Mouse (Mus musculus): ENCODE measurements at regions not wholly inside any gene's neighbourhood (a gene's known extent, or its start where the extent isn't known, plus 50 kb on each side); places are given as distances from the start of the nearest gene placed in this dataset.

DNA sequence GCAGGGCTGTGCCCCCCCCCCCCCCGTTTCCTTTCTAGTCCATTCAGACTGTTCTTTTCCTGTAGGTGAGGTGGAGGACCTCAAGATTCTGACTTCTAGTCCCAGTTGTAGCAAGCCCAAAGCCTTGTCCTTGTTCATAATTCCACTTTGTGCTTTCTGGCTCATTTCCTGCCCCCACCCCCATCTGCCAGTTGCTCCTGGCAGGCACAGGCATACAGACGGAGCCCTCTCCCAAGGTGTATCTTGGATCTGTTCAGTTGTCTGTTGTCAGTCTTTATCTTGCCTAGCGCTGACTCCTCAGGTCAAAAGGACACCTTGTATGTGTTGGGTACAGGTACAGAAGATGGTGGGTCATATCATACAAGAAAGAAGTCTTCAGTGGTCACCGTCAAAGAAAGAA is 81.9 kb downstream of the Fam43a start:
- H3K4me1 ChIP-seq (ENCODE audit: control insufficient read depth, insufficient read depth, low read length): peaks cover under 1% of the 10 kb centered on the region
- TF ChIP-seq POLR2A (IDR thresholded peaks at IDR 0.05; ENCODE audit: borderline replicate concordance, low read depth, low read length): no peak
- TF ChIP-seq CTCF (IDR thresholded peaks at IDR 0.05; ENCODE audit: low read depth, low read length): no peak
- no peak overlapping the region for H3K4me3 ChIP-seq (ENCODE audit: insufficient read depth, low read length)
- H3K27ac ChIP-seq (ENCODE audit: insufficient read depth, low read depth, low read length): no peak overlapping the region

DNA sequence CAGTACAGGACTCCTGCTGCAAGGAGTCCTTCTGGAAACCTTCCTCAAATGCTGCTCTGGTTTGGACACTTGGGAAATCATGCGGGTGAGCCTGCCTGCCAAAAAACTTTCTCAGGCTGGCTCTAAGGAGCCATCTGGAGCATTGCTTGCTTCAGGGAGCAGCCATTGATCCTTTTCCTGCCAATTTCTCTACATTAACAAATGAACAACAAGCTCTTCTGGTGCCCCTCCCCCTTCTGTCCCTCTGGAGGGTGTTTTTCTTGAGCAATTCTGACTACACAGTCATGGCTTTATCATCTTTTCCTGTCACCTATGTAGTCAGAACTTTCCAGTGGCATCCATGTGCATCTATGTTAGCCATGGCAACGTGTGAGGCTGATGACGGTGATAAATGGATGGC is 84.5 kb downstream of the Fam43a start:
- no peak overlapping the region for H3K4me3 ChIP-seq (ENCODE audit: insufficient read depth, low read length)
- TF ChIP-seq CTCF (IDR thresholded peaks at IDR 0.05; ENCODE audit: low read depth, low read length) (no peak), POLR2A (IDR thresholded peaks at IDR 0.05; ENCODE audit: borderline replicate concordance, low read depth, low read length) (no peak)
- no peaks in the 10 kb centered on the region for H3K4me1 ChIP-seq (ENCODE audit: control insufficient read depth, insufficient read depth, low read length)
- no peak overlapping the region for H3K27ac ChIP-seq (ENCODE audit: insufficient read depth, low read depth, low read length)

DNA sequence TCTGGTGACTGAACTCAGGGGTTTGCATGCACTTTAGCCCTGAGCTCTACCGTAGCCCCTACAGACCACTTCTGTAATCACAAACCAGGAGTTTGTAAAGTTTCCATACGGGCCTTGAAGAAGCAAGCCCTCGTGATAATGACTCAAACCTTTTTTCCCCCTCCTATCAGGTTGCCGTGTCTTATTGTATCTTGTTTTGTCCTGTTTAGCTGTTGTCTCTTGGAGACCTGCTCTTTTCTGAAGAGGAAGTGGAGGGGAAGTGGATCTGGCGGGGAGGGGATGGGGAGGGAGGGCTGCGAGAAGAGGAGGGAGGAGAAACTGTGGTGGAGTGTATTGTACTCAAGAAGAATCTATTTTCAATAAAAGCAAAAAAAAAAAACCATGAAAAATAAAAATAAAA is 87.0 kb downstream of the Fam43a start:
- Histone ChIP-seq H3K4me1 (ENCODE audit: control insufficient read depth, insufficient read depth, low read length) (no peaks in the 10 kb centered on the region), H3K27ac (ENCODE audit: insufficient read depth, low read depth, low read length) (no peak overlapping the region), H3K4me3 (ENCODE audit: insufficient read depth, low read length) (no peak overlapping the region)

DNA sequence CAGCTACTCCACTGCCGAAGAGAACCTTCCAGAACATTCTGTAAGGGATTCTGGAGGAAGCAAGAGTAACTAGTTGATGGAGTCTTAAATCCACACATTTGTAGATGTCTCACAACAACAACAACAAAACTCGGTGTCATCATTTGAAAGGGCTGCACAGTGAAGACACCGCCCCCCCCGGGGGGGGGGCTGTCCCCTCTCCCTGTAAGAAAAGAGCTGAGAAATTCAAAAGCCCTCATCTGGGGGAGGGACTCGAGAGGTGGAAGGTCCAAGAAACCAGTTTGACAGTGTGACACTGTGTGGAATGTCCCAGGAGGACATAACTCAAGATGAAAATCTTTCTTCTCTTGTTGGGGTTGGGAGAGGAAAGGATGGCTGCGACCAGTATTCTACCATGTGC is 87.7 kb downstream of the Fam43a start:
- Histone ChIP-seq H3K4me1 (ENCODE audit: control insufficient read depth, insufficient read depth, low read length) (no peaks in the 10 kb centered on the region), H3K4me3 (ENCODE audit: insufficient read depth, low read length) (no peak overlapping the region), H3K27ac (ENCODE audit: insufficient read depth, low read depth, low read length) (no peak overlapping the region)
- no peak for TF ChIP-seq POLR2A (IDR thresholded peaks at IDR 0.05; ENCODE audit: borderline replicate concordance, low read depth, low read length)
- no peak for TF ChIP-seq CTCF (IDR thresholded peaks at IDR 0.05; ENCODE audit: low read depth, low read length)

More for the DNA sequence above, 87.0 kb downstream of the Fam43a start:
- TF ChIP-seq POLR2A (IDR thresholded peaks at IDR 0.05; ENCODE audit: borderline replicate concordance, low read depth, low read length) (no peak), CTCF (IDR thresholded peaks at IDR 0.05; ENCODE audit: low read depth, low read length) (no peak)

DNA sequence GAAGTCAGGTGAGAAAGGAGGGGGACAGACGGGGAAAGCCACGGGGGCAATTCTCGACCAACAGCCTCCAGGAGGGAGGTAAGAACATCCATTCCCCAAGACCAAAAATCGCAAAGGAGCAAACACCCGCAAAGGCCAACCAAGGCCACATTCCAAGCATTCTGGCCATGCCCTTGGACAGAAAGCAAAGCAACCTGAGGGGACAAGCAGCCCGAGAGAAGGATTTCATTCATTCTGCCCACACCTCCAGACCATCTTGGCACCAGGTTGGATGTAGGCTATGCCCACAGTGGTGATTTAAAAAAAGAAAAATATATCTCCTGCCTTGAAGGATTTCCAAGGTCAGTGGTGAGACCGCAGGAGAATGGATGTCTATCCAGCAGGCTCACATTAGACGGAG is 88.2 kb downstream of the Fam43a start:
- no peak overlapping the region for H3K4me3 ChIP-seq (ENCODE audit: insufficient read depth, low read length)
- H3K27ac ChIP-seq (ENCODE audit: insufficient read depth, low read depth, low read length): no peak overlapping the region
- H3K4me1 ChIP-seq (ENCODE audit: control insufficient read depth, insufficient read depth, low read length): no peaks in the 10 kb centered on the region
- TF ChIP-seq CTCF (IDR thresholded peaks at IDR 0.05; ENCODE audit: low read depth, low read length) (no peak), POLR2A (IDR thresholded peaks at IDR 0.05; ENCODE audit: borderline replicate concordance, low read depth, low read length) (no peak)

DNA sequence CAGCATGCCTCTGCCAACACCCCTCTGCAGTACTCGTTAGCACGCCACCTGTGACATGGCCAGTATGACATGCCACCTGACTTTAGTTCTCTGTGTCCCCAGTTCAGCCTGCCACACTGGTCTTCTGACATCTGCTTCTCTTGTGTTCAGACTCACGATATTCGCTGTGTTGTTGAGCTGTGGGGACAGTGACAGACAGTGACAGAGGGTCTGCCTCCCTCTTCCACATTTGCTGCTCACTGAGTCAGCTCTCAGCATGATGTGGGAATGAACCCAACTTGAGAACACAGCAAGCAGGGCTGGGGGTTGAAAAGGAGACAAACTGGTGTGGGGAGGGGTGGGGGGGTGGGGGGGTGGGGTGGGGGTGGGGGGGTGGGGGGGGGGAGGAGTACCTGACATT is 91.0 kb downstream of the Fam43a start:
- Histone ChIP-seq H3K4me3 (ENCODE audit: insufficient read depth, low read length) (no peak overlapping the region), H3K27ac (ENCODE audit: insufficient read depth, low read depth, low read length) (no peak overlapping the region), H3K4me1 (ENCODE audit: control insufficient read depth, insufficient read depth, low read length) (no peaks in the 10 kb centered on the region)
- TF ChIP-seq POLR2A (IDR thresholded peaks at IDR 0.05; ENCODE audit: borderline replicate concordance, low read depth, low read length) (no peak), CTCF (IDR thresholded peaks at IDR 0.05; ENCODE audit: low read depth, low read length) (no peak)

DNA sequence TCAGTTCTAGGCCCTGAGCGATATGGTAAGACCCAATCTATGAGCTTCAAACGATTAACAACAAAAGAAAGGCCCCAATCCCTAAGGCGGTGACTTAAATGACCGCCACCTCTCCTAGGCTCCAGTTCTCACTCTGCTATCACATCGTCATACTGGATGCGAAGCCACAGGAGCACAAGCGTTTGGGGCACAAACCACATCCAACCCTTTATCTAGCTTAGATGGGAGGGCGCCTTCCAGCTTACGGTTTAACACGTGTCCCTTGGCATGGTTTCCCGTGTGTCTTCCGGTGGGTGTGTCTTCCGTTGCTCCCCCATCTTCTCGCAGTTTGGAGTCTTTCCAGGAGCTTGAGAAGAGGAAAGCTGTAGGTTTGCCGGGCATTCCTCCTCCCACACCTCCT is 92.4 kb downstream of the Fam43a start:
- Histone ChIP-seq H3K4me1 (ENCODE audit: control insufficient read depth, insufficient read depth, low read length) (no peaks in the 10 kb centered on the region), H3K4me3 (ENCODE audit: insufficient read depth, low read length) (no peak overlapping the region), H3K27ac (ENCODE audit: insufficient read depth, low read depth, low read length) (no peak overlapping the region)
- TF ChIP-seq CTCF (IDR thresholded peaks at IDR 0.05; ENCODE audit: low read depth, low read length) (no peak), POLR2A (IDR thresholded peaks at IDR 0.05; ENCODE audit: borderline replicate concordance, low read depth, low read length) (no peak)

DNA sequence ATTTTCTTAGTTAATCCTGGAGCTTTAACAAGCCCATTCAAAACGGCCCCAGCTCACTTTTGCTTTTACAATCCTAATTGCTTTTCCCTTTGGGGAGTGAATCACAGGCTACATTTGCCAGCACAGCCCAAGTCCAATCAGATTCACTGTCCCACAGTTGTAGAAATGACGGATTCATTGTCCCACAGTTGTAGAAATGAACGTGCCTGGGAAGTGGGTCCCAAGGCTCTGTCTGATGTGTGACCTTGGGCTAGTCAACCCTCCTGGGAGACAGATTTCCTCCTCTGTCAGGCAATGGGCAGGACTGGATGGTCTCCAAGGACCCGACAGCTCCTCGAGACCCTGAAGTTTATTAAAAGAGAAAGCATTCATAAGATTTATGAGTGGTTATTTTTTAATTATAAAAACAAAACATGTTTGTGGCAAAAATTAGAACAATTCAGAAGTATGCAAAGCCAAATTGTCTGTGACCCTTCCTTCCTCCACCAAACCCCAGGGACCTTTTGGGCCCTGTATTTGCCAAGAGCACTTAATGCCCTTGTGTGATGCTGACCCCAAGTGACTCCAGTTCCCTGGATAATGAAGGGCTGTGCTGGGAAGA is 93.1 kb downstream of the Fam43a start:
- no peaks in the 10 kb centered on the region for H3K4me1 ChIP-seq (ENCODE audit: control insufficient read depth, insufficient read depth, low read length)
- TF ChIP-seq POLR2A (IDR thresholded peaks at IDR 0.05; ENCODE audit: borderline replicate concordance, low read depth, low read length): no peak
- no peak for TF ChIP-seq CTCF (IDR thresholded peaks at IDR 0.05; ENCODE audit: low read depth, low read length)
- no peak overlapping the region for H3K4me3 ChIP-seq (ENCODE audit: insufficient read depth, low read length)
- no peak overlapping the region for H3K27ac ChIP-seq (ENCODE audit: insufficient read depth, low read depth, low read length)

DNA sequence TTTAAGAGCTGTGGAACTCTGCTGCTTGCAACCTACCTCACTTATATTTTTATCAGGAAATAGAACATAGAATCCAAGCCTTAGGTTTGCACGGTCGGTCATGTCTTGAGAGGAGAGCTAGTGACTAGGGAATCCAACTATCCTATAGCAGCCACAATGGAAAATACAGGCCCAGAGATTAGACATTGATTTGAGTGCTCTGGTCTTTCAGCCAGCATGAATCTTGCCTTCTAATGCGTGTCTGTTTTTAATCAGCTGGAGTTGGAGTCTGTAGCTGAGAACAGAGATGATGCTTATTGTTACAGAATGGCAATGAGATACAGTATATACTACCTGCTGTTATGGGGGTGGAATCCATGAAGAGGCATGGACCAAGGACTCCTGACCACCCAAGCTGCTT is 93.7 kb downstream of the Fam43a start:
- no peak for TF ChIP-seq CTCF (IDR thresholded peaks at IDR 0.05; ENCODE audit: low read depth, low read length)
- no peak for TF ChIP-seq POLR2A (IDR thresholded peaks at IDR 0.05; ENCODE audit: borderline replicate concordance, low read depth, low read length)
- Histone ChIP-seq H3K4me3 (ENCODE audit: insufficient read depth, low read length) (no peak overlapping the region), H3K27ac (ENCODE audit: insufficient read depth, low read depth, low read length) (no peak overlapping the region), H3K4me1 (ENCODE audit: control insufficient read depth, insufficient read depth, low read length) (no peaks in the 10 kb centered on the region)

DNA sequence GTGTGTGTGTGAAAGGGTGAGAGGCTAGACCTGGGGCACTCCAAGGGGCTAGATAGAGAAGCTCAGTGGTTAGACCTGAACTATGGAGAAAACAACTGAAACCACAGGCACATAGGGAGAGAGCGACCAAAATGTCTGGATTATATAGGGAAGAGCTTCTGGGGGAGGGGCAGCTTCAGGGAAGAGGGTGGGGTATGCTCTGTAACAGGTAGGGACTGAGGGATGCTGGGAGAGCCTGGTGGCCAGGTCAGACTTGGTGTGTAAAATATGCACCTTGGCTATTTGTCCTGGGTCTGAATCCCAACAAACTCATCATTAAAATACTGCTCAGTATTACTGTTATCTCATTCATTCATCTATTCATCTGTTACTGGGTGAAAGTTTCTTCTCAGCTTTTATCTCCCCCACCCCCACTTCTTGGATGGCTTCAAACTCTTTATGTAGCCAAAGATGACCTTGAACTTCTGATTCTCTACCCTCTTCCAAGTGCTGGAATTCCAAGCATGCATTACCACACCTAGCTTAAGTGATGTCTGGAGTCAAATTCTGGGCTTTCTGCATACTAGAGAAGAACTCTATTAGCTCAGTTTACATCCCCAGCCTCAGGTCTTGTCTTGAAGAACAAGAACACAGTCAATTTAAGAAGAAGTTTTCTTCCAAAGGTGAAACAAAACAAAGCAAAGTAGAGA is 94.5 kb downstream of the Fam43a start:
- TF ChIP-seq CTCF (IDR thresholded peaks at IDR 0.05; ENCODE audit: low read depth, low read length): no peak
- TF ChIP-seq POLR2A (IDR thresholded peaks at IDR 0.05; ENCODE audit: borderline replicate concordance, low read depth, low read length): no peak
- Histone ChIP-seq H3K4me1 (ENCODE audit: control insufficient read depth, insufficient read depth, low read length) (no peaks in the 10 kb centered on the region), H3K4me3 (ENCODE audit: insufficient read depth, low read length) (no peak overlapping the region), H3K27ac (ENCODE audit: insufficient read depth, low read depth, low read length) (no peak overlapping the region)

Data from bone marrow macrophage, adult 2 months (primary cell).